Mouse (Mus musculus): ENCODE data around the gene Iqsec1. TPM values are rescaled to one million over a fixed set of nuclear protein-coding genes. Genes with fewer than 3 reads are reported as not detected.

The Iqsec1 gene
- polyA plus RNA-seq, 1 experiment = 124 TPM

DNA sequence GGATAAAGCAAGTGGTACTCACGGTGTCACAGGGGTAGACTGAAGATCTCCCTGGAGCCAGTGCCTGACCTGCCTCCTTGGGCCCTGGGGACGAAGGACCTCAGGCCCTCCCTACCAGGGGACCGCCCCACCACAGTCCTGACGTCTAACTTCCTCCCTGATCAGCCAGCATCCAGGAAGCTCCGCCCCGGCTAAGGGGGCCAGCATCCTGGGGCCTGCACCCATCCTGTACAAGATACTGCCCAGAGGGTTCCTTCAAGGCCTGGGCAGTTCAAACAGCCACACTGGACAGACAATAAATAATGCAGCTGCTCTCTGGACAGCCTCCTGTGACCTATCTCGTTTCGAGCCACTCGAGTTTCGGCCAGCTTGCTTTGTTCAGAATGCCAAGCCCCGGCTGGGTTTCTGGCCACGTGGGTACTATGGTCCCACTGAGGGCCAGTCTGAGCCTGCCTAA is 231.0 kb downstream of the Iqsec1 start:
- 0 out of 2 replicates have a peak overlapping the region, but pooled peaks have one; percentile 2 for H3K4me3 ChIP-seq (ENCODE audit: control insufficient read depth, insufficient read depth, low read length)
- WGBS = 53% methylated on average over 12 of the region's 12 CpGs
- no peaks in the 10 kb centered on the region for H3K27me3 ChIP-seq (ENCODE audit: control insufficient read depth, insufficient read depth, low read length)
- TF ChIP-seq CTCF (IDR thresholded peaks at IDR 0.05; ENCODE audit: borderline replicate concordance, control insufficient read depth, extremely low read depth, insufficient read depth, low read length, poor library complexity) (no peak), POLR2A (IDR thresholded peaks at IDR 0.05; ENCODE audit: control insufficient read depth, extremely low read depth, insufficient read depth, low read length, poor library complexity) (no peak)
- H3K4me1 ChIP-seq (replicated peaks; ENCODE audit: control insufficient read depth, insufficient read depth, low read length) = peaks cover 27% of the 10 kb centered on the region
- no peak overlapping the region; the same call in 1 of the 2 replicates for H3K27ac ChIP-seq (ENCODE audit: control insufficient read depth, insufficient read depth, low read length)
- H3K36me3 ChIP-seq (ENCODE audit: control insufficient read depth, insufficient read depth, low read length) = no peaks in the 10 kb centered on the region
- peak; percentile 52 for DNase-seq

DNA sequence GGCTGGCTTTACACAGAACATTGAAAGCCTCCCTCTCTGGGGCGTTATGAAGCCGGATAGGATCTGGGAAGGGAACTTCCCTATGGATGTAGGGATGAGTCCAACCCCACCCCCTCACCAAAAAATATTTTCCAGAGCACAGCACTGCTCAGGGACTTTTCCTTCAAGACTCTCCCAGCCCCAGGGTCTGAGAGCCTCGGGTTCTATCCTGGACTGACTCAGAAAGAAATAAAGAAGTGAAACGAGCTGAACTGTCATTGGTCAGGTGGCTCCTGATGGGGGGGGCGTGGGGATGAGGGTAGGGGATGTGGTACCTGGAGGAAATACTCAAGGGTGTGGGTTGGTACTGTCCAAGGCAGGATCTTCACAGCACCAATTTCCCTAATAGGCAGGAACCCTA is 231.9 kb downstream of the Iqsec1 start:
- no peak overlapping the region for H3K27ac ChIP-seq (ENCODE audit: control insufficient read depth, insufficient read depth, low read length)
- peaks cover 27% of the 10 kb centered on the region for H3K4me1 ChIP-seq (replicated peaks; ENCODE audit: control insufficient read depth, insufficient read depth, low read length)
- 60% methylated on average over 5 of the region's 5 CpGs for WGBS
- H3K4me3 ChIP-seq (ENCODE audit: control insufficient read depth, insufficient read depth, low read length) = no peak overlapping the region
- TF ChIP-seq CTCF (IDR thresholded peaks at IDR 0.05; ENCODE audit: borderline replicate concordance, control insufficient read depth, extremely low read depth, insufficient read depth, low read length, poor library complexity) (no peak), POLR2A (IDR thresholded peaks at IDR 0.05; ENCODE audit: control insufficient read depth, extremely low read depth, insufficient read depth, low read length, poor library complexity) (no peak)
- H3K27me3 ChIP-seq (ENCODE audit: control insufficient read depth, insufficient read depth, low read length) = no peaks in the 10 kb centered on the region
- DNase-seq = no peak
- H3K36me3 ChIP-seq (ENCODE audit: control insufficient read depth, insufficient read depth, low read length) = no peaks in the 10 kb centered on the region

DNA sequence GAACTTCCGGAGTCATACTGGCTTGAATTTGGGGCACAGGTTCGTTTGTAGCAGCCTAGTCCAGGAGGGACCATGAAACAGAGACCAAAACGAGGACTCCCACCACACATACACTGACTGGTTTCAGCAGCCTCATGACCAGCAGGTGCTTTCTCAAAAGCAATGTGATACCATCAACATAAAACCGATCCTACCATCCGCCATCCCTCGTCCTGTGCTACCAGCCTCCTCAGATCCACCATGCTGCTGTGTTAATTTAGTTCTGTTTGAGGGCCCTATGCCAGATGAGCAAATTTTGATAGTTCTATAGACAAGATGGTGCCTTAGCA is 232.9 kb downstream of the Iqsec1 start:
- Histone ChIP-seq H3K4me1 (replicated peaks; ENCODE audit: control insufficient read depth, insufficient read depth, low read length) (peaks cover 30% of the 10 kb centered on the region), H3K4me3 (ENCODE audit: control insufficient read depth, insufficient read depth, low read length) (no peak overlapping the region), H3K36me3 (ENCODE audit: control insufficient read depth, insufficient read depth, low read length) (no peaks in the 10 kb centered on the region), H3K27me3 (ENCODE audit: control insufficient read depth, insufficient read depth, low read length) (no peaks in the 10 kb centered on the region), H3K27ac (ENCODE audit: control insufficient read depth, insufficient read depth, low read length) (no peak overlapping the region)
- WGBS = 87% methylated on average over 6 of the region's 6 CpGs
- no peak for TF ChIP-seq POLR2A (IDR thresholded peaks at IDR 0.05; ENCODE audit: control insufficient read depth, extremely low read depth, insufficient read depth, low read length, poor library complexity)
- TF ChIP-seq CTCF (IDR thresholded peaks at IDR 0.05; ENCODE audit: borderline replicate concordance, control insufficient read depth, extremely low read depth, insufficient read depth, low read length, poor library complexity) = no peak
- DNase-seq = no peak

DNA sequence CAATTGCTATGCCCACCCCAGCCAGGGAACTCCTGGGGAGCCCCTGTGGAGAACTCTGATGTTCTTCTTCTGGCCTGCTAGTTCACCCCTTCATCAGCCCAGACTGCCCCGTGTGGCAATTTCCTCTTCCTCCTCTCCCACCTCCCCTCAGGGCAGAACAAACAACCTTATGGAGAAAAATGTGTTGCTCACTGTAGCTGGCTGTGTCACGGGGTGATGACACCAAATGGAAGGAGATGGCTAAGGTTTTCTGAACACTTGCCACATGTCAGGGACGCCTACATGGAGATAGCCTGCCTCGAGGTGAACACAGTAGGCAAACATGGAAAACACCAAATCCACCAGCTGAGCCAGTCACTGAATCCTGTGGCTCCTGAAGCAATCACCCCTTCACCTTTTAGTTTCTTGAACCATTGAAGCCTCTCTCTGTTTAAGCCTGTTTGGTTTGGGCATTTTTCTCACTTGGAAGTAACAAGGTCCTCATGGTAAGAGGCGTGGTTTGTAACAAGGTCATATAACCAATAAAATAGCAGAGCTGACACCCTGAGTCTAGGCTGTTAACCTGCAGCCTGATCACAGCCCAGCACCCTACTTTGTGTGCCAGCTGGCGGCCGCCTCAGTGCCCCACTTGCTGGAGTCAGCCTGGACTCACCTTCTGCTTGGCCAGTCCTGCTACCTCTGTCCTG is 233.4 kb downstream of the Iqsec1 start:
- no peak for DNase-seq
- TF ChIP-seq CTCF (IDR thresholded peaks at IDR 0.05; ENCODE audit: borderline replicate concordance, control insufficient read depth, extremely low read depth, insufficient read depth, low read length, poor library complexity) = no peak
- no peaks in the 10 kb centered on the region for H3K27me3 ChIP-seq (ENCODE audit: control insufficient read depth, insufficient read depth, low read length)
- no peak overlapping the region for H3K27ac ChIP-seq (ENCODE audit: control insufficient read depth, insufficient read depth, low read length)
- H3K36me3 ChIP-seq (ENCODE audit: control insufficient read depth, insufficient read depth, low read length) = no peaks in the 10 kb centered on the region
- peaks cover 30% of the 10 kb centered on the region for H3K4me1 ChIP-seq (replicated peaks; ENCODE audit: control insufficient read depth, insufficient read depth, low read length)
- 77% methylated on average over 7 of the region's 7 CpGs for WGBS
- H3K4me3 ChIP-seq (ENCODE audit: control insufficient read depth, insufficient read depth, low read length) = no peak overlapping the region

DNA sequence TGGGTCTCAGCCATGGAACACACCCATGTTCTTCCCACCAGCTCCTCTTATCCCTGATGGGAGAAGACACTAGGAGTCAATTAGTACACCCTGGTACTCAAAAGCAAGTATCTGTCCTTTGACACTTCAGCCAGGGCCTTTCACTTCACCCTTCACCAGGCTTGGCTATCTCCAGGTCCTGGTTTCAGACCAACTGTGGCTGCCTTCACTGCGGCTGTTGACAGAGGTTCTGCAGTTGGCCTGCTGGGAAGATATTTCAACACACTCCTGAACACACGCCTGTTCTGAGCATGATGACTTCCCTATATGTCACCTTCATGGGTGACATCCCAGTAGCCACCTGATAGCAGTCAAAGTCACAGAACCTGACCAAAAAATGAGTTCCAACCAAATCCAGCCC is 234.4 kb downstream of the Iqsec1 start:
- Histone ChIP-seq H3K27ac (ENCODE audit: control insufficient read depth, insufficient read depth, low read length) (no peak overlapping the region), H3K27me3 (ENCODE audit: control insufficient read depth, insufficient read depth, low read length) (no peaks in the 10 kb centered on the region), H3K4me1 (replicated peaks; ENCODE audit: control insufficient read depth, insufficient read depth, low read length) (peaks cover 25% of the 10 kb centered on the region), H3K36me3 (ENCODE audit: control insufficient read depth, insufficient read depth, low read length) (no peaks in the 10 kb centered on the region), H3K4me3 (ENCODE audit: control insufficient read depth, insufficient read depth, low read length) (no peak overlapping the region)
- TF ChIP-seq CTCF (IDR thresholded peaks at IDR 0.05; ENCODE audit: borderline replicate concordance, control insufficient read depth, extremely low read depth, insufficient read depth, low read length, poor library complexity) (no peak), POLR2A (IDR thresholded peaks at IDR 0.05; ENCODE audit: control insufficient read depth, extremely low read depth, insufficient read depth, low read length, poor library complexity) (no peak)
- 93% methylated on average over 2 of the region's 2 CpGs for WGBS
- DNase-seq = no peak

DNA sequence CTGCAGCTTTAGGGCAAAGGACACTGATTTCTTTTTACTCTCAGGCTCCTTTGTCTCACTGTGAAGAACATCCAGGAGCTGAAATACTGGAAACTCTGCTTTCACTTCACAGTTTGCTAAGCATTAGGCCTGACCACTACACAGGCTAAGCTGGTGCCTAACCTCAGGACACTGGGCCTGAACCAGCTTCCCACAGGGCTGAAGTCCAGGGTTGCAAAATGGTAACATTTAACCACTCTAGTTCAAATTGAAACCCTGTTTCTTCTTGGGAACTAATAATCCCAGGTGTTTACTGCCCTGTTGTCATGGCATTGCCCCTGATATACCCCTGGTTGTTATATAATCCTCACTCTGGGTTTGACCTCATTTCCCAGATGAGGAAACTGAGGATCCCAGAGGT is 234.8 kb downstream of the Iqsec1 start:
- TF ChIP-seq POLR2A (IDR thresholded peaks at IDR 0.05; ENCODE audit: control insufficient read depth, extremely low read depth, insufficient read depth, low read length, poor library complexity) = no peak
- no peak for TF ChIP-seq CTCF (IDR thresholded peaks at IDR 0.05; ENCODE audit: borderline replicate concordance, control insufficient read depth, extremely low read depth, insufficient read depth, low read length, poor library complexity)
- H3K27ac ChIP-seq (ENCODE audit: control insufficient read depth, insufficient read depth, low read length) = no peak overlapping the region
- no peaks in the 10 kb centered on the region for H3K27me3 ChIP-seq (ENCODE audit: control insufficient read depth, insufficient read depth, low read length)
- DNase-seq = no peak
- no peak overlapping the region for H3K4me3 ChIP-seq (ENCODE audit: control insufficient read depth, insufficient read depth, low read length)
- H3K36me3 ChIP-seq (ENCODE audit: control insufficient read depth, insufficient read depth, low read length) = no peaks in the 10 kb centered on the region
- peaks cover 25% of the 10 kb centered on the region for H3K4me1 ChIP-seq (replicated peaks; ENCODE audit: control insufficient read depth, insufficient read depth, low read length)

DNA sequence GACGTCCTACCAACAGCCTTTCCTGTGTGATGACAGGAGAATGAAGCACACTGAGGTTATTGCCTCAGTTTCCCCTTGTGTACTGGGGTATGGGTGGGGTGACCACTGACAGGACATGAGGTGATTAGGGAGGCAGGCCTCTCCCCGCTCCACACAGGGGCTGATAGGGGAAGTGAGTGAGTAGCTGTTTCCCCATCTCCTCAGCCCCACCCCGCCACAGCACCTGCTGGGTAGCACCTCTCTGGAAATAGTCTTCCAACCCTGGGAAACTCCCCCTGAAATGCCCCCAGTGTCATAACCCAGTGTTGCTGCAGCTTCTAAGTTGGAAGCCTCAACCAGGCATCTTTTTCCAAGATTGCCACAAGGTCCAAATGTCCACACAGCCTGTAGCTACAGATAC is 236.9 kb downstream of the Iqsec1 start:
- no peak for TF ChIP-seq CTCF (IDR thresholded peaks at IDR 0.05; ENCODE audit: borderline replicate concordance, control insufficient read depth, extremely low read depth, insufficient read depth, low read length, poor library complexity)
- H3K4me1 ChIP-seq (replicated peaks; ENCODE audit: control insufficient read depth, insufficient read depth, low read length) = peaks cover 31% of the 10 kb centered on the region

More for the DNA sequence above, 236.9 kb downstream of the Iqsec1 start:
- no peak for DNase-seq
- Histone ChIP-seq H3K36me3 (ENCODE audit: control insufficient read depth, insufficient read depth, low read length) (no peaks in the 10 kb centered on the region), H3K27me3 (ENCODE audit: control insufficient read depth, insufficient read depth, low read length) (no peaks in the 10 kb centered on the region), H3K27ac (ENCODE audit: control insufficient read depth, insufficient read depth, low read length) (no peak overlapping the region), H3K4me3 (ENCODE audit: control insufficient read depth, insufficient read depth, low read length) (no peak overlapping the region)
- WGBS = 55% methylated on average over 3 of the region's 3 CpGs
